Mouse (Mus musculus) embryonic fibroblast, embryonic 13.5 days (primary cell): ENCODE results near the gene Cyp2c23.

Experiments
- CTCF ChIP-seq: IDR thresholded peaks from 2 replicates; pipeline ENCODE4 v1.5.1; 2011; ENCODE audit warnings: mild to moderate bottlenecking, control low read depth, low read length, moderate library complexity, borderline replicate concordance; ENCODE audit not compliant: insufficient read depth
- POLR2A ChIP-seq: IDR thresholded peaks from 2 replicates; pipeline ENCODE4 v1.6.1; 2011; ENCODE audit warnings: low read depth, mild to moderate bottlenecking, control low read depth, low read length, moderate library complexity

DNA sequence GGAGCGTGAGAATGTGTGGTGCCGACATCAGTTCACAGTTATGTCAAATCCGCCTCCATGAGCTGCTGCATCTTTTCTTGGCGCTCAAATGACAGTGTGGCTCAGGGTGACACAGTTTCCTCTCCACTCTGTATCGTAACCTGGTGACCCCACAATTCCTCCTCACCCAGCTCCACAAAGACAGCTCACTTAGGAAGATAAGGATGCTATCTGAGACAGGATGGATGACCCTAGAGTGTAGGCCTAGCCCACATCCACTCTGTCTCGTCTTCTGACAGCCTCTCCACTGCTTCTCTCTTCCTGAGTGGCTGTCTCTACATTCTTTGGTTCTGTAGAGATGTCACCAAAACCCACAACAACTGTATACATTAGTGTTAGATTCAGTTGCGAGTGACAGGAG is 33.6 kb downstream of the Cyp2c23 start:
- no peak for TF ChIP-seq POLR2A
- no peak for TF ChIP-seq CTCF
